Mouse (Mus musculus): ENCODE results near the gene Malsu1.

The Malsu1 gene

GRCm38 (mm10) chr6:49074117-49074490 is 509 bp downstream of the Malsu1 start:
- DNase-seq (ENCODE audit: low spot score): no peak

- no peak for DNase-seq (ENCODE audit: low spot score)
Observed at GRCm38 (mm10) chr6:49077894-49078293, 4.3 kb downstream of the Malsu1 start.

DNA sequence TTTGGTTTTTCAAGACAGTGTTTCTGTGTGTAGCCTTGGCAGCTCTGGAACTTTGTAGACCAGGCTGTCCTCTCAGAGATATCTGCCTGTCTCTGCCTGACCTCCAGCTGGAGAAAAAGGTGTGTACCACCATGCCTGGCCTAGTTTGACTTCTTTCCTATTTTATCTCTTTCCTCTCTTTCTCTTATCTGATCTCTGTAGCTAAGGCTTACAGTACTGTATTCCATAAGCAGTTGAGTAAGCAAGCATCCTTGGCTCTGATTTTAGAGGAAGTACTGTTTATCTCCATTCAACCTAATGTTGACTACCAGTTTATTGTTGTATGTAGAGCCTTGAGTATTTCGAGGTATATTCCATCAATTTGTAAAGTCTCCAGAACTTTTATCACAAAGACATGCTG is 5.7 kb downstream of the Malsu1 start:
- no peak for DNase-seq (ENCODE audit: low spot score)

DNA sequence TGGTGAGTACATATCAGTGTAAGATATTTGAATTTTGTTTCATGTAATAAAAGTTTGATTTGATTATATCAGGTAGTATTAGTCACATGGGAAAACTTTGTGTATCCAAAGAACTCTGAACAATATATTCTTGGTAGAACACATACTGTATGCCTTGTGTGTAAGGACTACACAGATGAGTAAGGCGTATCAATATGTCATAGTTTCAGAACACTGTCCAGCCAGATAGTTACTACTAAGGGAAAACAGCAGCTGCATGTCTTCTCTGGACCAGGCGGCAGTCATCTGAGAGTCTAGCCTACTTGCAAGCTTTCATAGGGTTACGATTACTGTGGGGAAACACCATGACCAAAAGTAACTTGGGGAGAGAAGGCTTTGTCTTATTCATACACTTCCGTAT is 9.4 kb downstream of the Malsu1 start:
- DNase-seq (ENCODE audit: low spot score): no peak

DNA sequence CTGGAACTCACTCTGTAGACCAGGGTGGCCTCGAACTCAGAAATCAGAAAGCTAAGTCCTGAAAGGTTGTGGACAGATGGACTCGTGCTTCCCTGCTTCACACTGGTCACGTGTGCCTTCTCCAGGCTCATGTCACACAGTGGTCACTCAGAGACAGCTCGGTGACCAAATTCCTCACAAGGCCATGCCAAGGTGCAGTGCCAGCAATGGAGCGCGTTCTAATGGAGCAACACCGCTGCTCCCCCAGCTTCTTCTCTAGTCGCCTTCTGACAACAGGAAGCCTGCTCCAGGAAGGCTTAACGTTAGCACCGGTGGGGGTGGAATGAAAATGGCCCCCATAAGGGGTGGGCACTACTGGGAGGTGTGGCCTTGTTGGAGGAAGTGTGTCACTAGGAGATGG is 21.4 kb downstream of the Malsu1 start:
- no peak for DNase-seq (ENCODE audit: low spot score)

DNA sequence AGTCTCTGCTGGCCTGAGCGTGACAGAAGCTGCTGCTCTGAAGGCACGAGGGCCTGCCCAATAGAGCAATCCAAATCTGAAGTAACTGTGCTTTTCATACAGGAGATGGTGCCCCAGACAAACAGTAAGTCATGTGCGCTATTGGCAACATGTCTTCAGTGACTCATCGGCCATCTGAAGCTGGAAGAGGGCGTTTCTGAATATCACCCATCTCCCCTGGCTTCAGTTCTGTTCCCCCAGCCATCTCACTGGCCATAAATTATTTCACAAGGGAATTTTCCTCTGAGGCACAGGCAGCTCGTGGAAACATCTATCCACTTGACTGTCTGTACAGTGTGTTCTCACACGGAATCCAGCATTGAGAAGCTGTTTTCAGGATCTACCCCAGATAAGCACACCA is 22.8 kb downstream of the Malsu1 start:
- DNase-seq (ENCODE audit: low spot score): peak; percentile 48

- peak; percentile 79 for DNase-seq (ENCODE audit: low spot score)
Observed at GRCm38 (mm10) chr6:49096933-49097461, 23.4 kb downstream of the Malsu1 start.

GRCm38 (mm10) chr6:49097596-49098110 is 24.1 kb downstream of the Malsu1 start:
- DNase-seq (ENCODE audit: low spot score): no peak

DNA sequence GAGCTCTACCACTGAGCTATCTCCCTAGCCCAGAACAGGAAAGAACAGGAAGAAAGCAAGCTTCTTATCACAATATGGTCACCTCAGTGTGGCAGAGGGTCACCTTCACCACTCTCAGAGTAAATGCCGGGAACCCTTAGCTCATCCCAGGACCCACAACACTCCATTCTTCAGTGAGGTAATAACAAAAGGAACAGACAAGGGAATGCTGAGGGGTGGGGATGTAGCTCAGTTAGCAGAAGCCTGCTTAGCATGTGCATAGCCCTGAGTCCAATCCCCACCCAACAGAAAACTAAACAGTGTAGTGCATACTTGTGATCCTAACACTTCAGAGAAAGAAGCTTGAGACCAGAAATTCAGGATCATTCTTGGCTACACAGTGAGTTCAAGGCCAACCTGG is 25.5 kb downstream of the Malsu1 start:
- DNase-seq (ENCODE audit: low spot score): no peak

DNA sequence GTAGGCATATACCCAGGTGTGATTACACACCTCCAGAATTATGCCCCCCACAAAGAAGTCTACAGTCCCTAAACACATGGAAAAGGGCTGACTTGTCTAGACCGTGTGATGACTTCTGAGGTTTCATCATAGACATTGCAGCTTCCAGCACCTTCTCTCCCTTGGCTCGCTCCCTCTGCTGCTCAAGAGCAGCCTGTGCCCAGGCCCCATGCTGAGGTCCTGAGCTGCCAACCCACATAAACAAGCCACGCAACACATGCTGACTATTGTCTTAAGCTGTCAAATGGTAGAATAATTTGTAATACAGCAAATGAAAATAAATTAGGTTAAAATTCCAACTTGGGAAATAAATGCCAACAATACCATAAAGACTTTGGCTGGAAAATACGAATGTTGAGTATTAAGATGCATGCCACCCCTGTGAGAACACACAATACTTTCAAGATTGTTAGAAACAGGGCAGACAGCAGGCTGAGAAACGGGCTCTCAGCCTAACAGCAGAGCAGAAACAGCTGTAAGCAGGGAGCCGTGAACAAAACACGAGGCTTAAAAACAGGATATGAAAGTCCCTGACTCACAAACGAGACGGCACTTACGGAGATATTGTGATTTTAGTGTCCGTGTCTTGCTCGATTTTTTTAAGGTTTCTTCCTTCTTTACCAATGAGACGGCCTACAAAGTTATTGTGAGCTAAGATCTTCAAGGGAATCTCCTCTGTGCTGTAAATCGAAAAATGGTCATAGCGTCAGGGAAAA is 33.3 kb downstream of the Malsu1 start:
- no peak for DNase-seq (ENCODE audit: low spot score)

GRCm38 (mm10) chr6:49109196-49109595 is 35.6 kb downstream of the Malsu1 start:
- DNase-seq (ENCODE audit: low spot score): no peak

DNA sequence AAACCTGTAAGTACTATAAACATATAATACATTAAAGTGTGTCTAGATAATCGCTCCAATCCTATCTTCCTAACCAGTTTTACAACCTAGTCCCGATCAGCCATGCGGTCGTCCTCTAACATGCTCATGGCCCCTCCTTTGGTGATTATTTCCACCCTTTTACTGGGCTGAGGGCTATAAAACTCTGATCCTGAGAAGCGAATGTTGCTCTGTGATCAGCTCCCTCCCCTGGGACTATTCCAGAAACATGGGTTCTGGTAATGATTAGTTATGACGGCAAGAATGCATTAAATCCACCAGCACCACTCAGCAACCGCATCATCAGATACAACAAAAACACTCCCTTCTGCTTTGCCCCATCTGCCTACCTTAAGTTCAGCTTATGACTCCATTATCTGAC is 40.3 kb downstream of the Malsu1 start:
- DNase-seq (ENCODE audit: low spot score): no peak

DNA sequence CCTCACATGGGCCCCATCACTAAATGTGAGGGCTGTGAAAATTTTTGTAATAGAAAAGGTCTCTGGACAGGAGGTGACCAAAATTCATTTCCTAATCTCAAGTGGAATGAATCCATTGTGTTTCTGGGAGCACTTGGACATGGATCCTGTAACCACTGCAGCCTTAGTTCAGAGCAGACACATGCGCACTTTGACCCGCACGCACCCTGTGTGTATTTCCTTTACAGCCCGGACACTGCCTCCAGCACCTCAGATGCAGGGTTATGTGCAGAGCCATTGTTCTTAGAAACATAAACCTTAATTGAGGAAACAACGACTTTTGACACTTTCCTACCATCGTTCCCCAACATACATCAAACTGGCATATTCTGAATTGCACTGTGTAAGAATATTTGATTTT is 40.9 kb downstream of the Malsu1 start:
- no peak for DNase-seq (ENCODE audit: low spot score)

GRCm38 (mm10) chr6:49115550-49115949 is 42.0 kb downstream of the Malsu1 start:
- DNase-seq (ENCODE audit: low spot score): no peak

DNA sequence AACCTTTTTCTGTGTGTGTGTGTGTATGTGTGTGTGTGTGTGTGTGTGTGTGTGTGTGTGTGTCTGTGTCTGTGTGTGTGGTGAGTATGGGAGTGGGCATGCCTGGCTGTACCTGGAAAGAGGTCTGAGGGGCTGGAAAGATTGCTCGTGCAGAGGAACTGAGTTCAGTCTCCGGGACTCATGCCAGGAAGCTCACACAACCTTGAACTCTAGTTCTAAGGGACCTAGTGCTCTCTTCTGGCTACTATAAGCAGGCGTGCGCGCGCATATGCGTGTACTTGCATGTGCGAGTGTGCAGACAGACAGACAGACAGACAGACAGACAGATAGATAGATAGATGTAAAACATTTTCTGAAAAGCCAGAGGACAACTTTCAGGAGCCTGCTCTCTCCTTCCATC is 42.6 kb downstream of the Malsu1 start:
- DNase-seq (ENCODE audit: low spot score): no peak

- DNase-seq (ENCODE audit: low spot score): no peak
Observed at GRCm38 (mm10) chr6:49118446-49118845, 44.9 kb downstream of the Malsu1 start.

- DNase-seq (ENCODE audit: low spot score): no peak
Observed at GRCm38 (mm10) chr6:49119462-49120135, 46.0 kb downstream of the Malsu1 start.

GRCm38 (mm10) chr6:49120370-49120769 is 46.8 kb downstream of the Malsu1 start:
- DNase-seq (ENCODE audit: low spot score): no peak

- no peak for DNase-seq (ENCODE audit: low spot score)
Observed at GRCm38 (mm10) chr6:49130328-49130727, 56.7 kb downstream of the Malsu1 start.

DNA sequence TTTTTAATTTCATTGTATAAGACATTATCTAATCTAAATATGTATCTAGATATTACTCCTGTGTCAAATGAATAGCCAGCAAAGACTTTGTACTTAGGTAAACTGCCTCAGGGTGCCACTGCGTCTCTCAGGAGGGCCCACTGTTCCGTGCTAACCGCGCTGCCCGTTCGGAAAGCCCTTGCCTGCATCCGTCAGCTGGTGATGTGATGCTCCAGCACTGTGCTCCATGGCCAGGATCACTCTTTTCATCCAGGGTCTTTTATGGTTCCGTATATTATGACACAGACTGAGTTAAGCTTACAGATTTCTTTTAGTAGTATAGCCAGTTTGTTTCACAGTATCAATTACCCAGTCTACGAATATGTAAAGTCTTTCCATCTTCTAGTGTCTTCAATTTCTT is 58.3 kb downstream of the Malsu1 start:
- DNase-seq (ENCODE audit: low spot score): no peak

- DNase-seq (ENCODE audit: low spot score): no peak
Observed at GRCm38 (mm10) chr6:49132352-49133090, 58.9 kb downstream of the Malsu1 start.

All from ovary, adult 18-20 months (tissue).